Mouse (Mus musculus) bone marrow macrophage, adult 2 months (primary cell): ENCODE results near the gene Gm17581.

Experiments
- CTCF ChIP-seq: IDR thresholded peaks from 2 replicates; pipeline ENCODE4 v1.5.1; 2012; ENCODE audit warnings: low read depth, mild to moderate bottlenecking, low read length, moderate library complexity
- POLR2A ChIP-seq: IDR thresholded peaks from 2 replicates; pipeline ENCODE4 v1.6.1; 2012; ENCODE audit warnings: mild to moderate bottlenecking, low read depth, low read length, borderline replicate concordance

DNA sequence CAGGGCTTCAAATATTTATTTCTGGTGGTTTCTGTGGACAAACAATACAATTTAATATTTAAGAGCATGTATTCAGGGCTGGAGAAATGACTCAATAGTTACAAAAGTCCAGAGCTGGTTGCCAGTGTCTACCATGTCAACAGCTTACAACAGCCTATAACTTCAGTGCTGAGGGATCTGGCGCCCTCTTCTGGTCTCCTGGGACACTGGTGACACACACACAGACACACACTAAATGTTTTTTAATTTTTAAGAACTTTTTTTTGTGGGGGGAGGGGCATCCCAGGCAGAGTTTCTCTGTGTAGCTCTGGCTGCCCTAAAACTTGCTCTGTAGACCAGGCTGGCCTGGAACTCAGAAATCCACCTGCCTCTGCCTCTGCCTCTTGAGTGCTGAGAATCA is 20.1 kb upstream of the Gm17581 start:
- TF ChIP-seq CTCF (peak; percentile 69), POLR2A (no peak)
